Mouse (Mus musculus): ENCODE data around the gene Il4ra. TPM values are rescaled to one million over a fixed set of nuclear protein-coding genes. Genes with fewer than 3 reads are reported as not detected.

Il4ra gene
- polyA plus RNA-seq, 1 experiment from 2014 or later, result 5.5 TPM

DNA sequence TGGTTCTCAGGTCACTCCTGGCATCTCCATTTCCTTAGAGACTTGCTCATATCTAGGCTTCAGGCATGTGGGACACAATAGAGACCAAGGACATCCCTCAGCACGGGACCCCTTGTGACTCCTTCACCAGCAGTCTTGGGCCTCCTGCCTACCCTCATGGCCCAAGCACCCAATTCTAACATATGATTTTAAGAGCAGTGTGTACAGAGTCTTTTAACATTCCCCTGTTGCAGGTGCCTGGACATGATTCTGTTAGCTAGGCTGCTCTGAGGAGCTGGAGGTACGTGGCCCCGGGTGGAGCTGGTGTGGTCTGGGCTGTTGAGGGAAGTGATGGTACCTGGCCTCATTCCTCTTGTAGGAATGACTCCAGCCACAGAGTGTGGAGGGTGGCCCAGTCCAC is 11.2 kb downstream of the Il4ra start:
- 87% methylated on average over 3 of the region's 3 CpGs for WGBS
- H3K9me3 ChIP-seq, result no peaks in the 10 kb centered on the region
- no peak for ATAC-seq (ENCODE audit: low read depth)
- H3K4me3 ChIP-seq, result no peak overlapping the region
- no peaks in the 10 kb centered on the region for H3K36me3 ChIP-seq
- no peak overlapping the region for H3K4me2 ChIP-seq
- H3K27ac ChIP-seq (replicated peaks), result no peak overlapping the region
- peaks cover 15% of the 10 kb centered on the region for H3K4me1 ChIP-seq (replicated peaks)
- no peak overlapping the region for H3K9ac ChIP-seq
- H3K27me3 ChIP-seq, result no peaks in the 10 kb centered on the region

DNA sequence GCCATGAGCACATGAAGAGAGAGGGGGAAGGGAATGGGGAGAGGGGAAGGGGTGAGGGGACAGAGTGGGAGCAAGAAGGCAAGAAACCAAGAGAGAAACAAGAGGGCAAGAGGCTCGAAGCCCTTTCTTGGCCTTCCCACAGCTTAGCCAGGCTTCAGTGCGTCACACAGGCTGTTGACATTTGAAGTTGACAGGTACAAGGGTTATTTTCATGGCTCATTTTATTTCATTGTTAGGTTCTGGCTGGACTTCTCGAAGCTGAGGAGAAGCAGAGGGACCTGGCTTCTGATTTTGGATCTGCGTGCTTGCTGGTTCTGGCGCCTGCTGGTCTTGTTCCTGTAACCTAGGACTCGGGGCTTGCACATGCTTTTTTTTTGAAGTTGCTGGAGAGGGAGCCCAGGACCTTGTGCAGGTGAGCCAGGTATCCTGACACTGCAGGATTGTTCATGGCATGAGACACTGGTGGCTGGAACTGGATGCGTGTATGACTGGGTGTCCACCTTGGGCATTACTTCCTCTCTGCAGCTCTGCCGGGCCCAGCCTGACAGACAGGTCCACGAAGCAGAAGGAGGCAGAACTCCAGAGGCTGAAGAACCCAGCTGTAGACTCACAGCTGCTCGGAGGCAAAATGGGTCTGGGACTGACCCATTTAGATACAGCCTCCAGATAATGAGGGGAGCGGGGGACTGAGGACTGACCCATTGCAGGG is 12.6 kb downstream of the Il4ra start:
- Histone ChIP-seq H3K27ac (replicated peaks) (no peak overlapping the region), H3K9me3 (no peaks in the 10 kb centered on the region), H3K4me2 (no peak overlapping the region), H3K9ac (no peak overlapping the region), H3K36me3 (no peaks in the 10 kb centered on the region), H3K4me1 (replicated peaks) (peaks cover 15% of the 10 kb centered on the region), H3K27me3 (no peaks in the 10 kb centered on the region), H3K4me3 (no peak overlapping the region)
- no peak for ATAC-seq (ENCODE audit: low read depth)
- WGBS, result 82% methylated on average over 11 of the region's 11 CpGs

DNA sequence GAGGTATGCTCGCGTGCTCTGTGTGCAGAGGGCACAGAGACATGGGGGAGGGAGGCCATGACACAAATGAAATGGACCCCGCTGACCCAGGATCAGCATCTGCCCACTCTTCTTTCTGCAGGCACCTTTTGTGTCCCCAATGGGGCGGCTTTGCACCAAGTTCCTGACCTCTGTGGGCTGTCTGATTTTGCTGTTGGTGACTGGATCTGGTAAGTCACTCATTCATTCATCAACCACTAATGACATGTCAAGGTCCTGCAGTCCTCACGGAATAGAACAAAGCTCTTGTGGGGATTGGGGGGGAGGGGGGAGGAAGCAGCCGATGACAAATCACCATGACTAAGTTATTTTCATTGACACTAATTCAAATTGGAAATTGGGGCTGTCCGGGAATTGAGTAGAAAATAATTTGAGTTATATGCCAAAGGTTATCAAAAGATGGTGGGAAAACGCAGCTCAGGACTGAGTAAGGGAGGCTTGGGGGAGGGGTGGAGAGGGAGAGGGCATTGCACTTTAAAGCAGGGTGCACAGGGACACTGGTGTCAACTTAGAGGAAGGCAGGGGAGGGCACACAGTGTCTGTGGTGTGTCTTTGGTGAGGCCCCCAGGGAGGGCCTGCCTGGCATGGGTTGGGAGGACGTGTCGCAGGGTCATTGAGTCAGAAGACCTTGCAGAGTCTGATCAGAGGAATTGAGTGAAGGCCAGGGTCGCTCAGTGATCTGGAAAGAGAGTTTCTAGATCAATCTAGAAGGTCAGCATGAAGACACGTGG is 13.8 kb downstream of the Il4ra start:
- no peaks in the 10 kb centered on the region for H3K9me3 ChIP-seq
- H3K9ac ChIP-seq, result no peak overlapping the region
- ATAC-seq (ENCODE audit: low read depth), result no peak
- peaks cover 15% of the 10 kb centered on the region for H3K4me1 ChIP-seq (replicated peaks)
- H3K4me2 ChIP-seq, result no peak overlapping the region
- 56% methylated on average over 12 of the region's 12 CpGs for WGBS
- H3K27ac ChIP-seq (replicated peaks), result no peak overlapping the region
- no peaks in the 10 kb centered on the region for H3K36me3 ChIP-seq
- no peak overlapping the region for H3K4me3 ChIP-seq
- H3K27me3 ChIP-seq, result no peaks in the 10 kb centered on the region

DNA sequence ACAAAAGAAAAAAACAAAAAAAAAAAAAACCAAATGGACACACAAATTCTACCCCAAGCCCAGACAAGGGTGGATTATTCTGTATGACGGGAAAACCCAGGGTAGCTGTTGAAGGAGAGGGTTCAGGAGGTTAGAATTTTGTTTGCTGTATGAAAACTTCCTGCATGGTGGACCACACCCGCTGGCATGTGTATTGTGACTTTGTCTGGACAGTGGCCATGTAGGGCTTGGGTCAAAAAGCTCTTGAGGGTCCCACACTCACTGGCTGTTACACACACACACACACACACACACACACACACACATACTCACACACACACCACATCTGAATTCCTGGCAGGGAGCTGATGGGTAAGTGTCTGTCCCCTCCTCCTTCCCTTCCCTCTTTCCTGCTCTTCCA is 14.5 kb downstream of the Il4ra start:
- no peaks in the 10 kb centered on the region for H3K9me3 ChIP-seq
- H3K36me3 ChIP-seq, result no peaks in the 10 kb centered on the region
- H3K27ac ChIP-seq (replicated peaks), result no peak overlapping the region
- 86% methylated on average over 2 of the region's 2 CpGs for WGBS
- H3K4me3 ChIP-seq, result no peak overlapping the region
- H3K4me1 ChIP-seq (replicated peaks), result peaks cover 11% of the 10 kb centered on the region
- no peak overlapping the region for H3K9ac ChIP-seq
- H3K27me3 ChIP-seq, result no peaks in the 10 kb centered on the region
- no peak for ATAC-seq (ENCODE audit: low read depth)
- H3K4me2 ChIP-seq, result no peak overlapping the region

DNA sequence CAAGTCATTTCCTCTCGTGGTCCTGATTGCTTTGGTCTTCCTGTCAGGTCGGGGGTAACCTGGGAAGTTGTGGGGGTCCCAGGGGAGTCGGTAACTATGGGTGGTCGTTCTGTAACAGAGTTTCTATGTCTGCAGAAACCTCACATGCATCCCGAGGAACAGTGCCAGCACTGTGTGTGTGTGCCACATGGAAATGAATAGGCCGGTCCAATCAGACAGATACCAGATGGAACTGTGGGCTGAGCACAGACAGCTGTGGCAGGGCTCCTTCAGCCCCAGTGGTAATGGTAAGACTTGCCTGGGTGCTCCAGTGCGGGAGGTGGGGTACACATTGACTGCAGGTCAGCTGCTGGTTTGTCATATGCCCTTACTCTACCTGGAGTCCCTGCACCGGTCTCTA is 17.0 kb downstream of the Il4ra start:
- Histone ChIP-seq H3K36me3 (no peaks in the 10 kb centered on the region), H3K27ac (replicated peaks) (no peak overlapping the region), H3K4me3 (no peak overlapping the region), H3K9me3 (no peaks in the 10 kb centered on the region), H3K27me3 (no peaks in the 10 kb centered on the region), H3K4me1 (replicated peaks) (peaks cover 7% of the 10 kb centered on the region; the same call in 1 of the 2 replicates), H3K9ac (no peak overlapping the region), H3K4me2 (no peak overlapping the region)
- 84% methylated on average over 8 of the region's 8 CpGs for WGBS
- ATAC-seq (ENCODE audit: low read depth), result no peak

DNA sequence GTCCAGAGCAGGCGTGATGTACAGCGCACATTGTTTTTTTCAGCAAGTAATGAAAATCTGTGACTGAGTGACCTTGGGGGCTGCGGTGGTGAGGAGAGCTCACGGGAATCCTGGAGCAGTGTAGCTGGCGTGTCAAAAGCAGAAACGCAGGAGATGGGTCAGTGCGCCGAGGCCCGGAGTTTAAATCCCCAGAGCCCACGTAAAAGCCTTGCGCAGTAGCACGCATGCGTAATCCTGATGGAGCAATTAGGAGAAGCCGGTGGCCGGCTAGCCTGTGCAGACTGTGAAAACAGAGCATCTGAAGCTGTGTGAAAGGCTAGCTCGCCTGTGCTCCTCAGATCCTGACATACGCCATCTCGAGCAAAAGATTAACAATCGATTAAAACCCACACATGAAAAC is 20.0 kb downstream of the Il4ra start:
- peaks cover 5% of the 10 kb centered on the region for H3K4me1 ChIP-seq (replicated peaks)
- no peak overlapping the region for H3K4me3 ChIP-seq
- ATAC-seq (ENCODE audit: low read depth), result 0 out of 2 replicates have a peak, but pooled peaks have one; percentile 20
- no peaks in the 10 kb centered on the region for H3K36me3 ChIP-seq
- WGBS, result 48% methylated on average over 19 of the region's 19 CpGs
- no peaks in the 10 kb centered on the region for H3K27me3 ChIP-seq
- H3K27ac ChIP-seq (replicated peaks), result peak overlapping the region; percentile 25
- H3K9ac ChIP-seq, result peak overlapping the region; percentile 45
- H3K9me3 ChIP-seq, result no peaks in the 10 kb centered on the region
- H3K4me2 ChIP-seq, result peak overlapping the region; percentile 25; the same call in 1 of the 2 replicates

DNA sequence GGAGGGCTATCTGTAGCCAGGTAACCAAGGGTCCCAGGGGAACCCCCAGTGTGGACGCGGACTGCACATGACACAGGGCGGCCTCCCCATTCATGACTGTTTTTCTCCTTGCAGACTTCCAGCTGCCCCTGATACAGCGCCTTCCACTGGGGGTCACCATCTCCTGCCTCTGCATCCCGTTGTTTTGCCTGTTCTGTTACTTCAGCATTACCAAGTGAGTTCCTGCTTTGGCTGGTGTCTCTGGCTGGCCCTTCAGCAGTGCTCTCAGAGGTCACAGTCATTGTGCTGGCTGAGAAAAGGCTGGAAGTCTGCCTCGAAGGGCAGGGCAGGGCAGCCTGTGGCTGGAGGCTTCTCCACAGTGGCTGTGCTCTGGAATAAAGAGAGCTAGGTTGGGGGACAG is 20.8 kb downstream of the Il4ra start:
- H3K27ac ChIP-seq (replicated peaks), result peak overlapping the region; percentile 25; the same call in 1 of the 2 replicates
- 76% methylated on average over 6 of the region's 6 CpGs for WGBS

DNA sequence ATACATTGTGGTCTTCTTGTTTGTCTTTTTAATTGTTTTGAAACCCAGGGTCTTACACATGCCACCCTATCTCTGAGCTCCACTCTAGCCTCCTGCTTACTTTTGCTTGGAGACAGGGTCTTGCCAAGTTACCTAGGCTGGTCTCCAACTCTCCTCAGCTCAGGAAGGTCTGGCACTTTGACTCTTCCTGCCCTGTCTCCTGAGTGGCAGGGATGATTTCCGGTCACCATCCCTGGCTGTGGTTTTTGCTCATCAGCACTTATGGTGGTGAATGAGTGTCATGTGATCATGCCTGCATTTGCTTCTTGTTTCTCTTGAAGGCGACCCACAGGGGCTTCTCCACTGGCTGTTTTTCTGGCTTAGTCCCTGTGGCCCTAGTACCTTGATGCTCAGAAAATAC is 21.9 kb downstream of the Il4ra start:
- no peaks in the 10 kb centered on the region for H3K9me3 ChIP-seq
- no peak overlapping the region for H3K27ac ChIP-seq (replicated peaks)
- no peak for ATAC-seq (ENCODE audit: low read depth)
- WGBS, result 83% methylated on average over 2 of the region's 2 CpGs
- H3K4me3 ChIP-seq, result no peak overlapping the region
- no peak overlapping the region for H3K4me2 ChIP-seq
- no peaks in the 10 kb centered on the region for H3K27me3 ChIP-seq
- peaks cover 13% of the 10 kb centered on the region for H3K4me1 ChIP-seq (replicated peaks)
- H3K36me3 ChIP-seq, result no peaks in the 10 kb centered on the region
- H3K9ac ChIP-seq, result no peak overlapping the region

More for the DNA sequence above, 20.8 kb downstream of the Il4ra start:
- Histone ChIP-seq H3K9me3 (no peaks in the 10 kb centered on the region), H3K4me3 (no peak overlapping the region), H3K27me3 (no peaks in the 10 kb centered on the region), H3K4me2 (no peak overlapping the region), H3K9ac (no peak overlapping the region), H3K4me1 (replicated peaks) (peaks cover 13% of the 10 kb centered on the region), H3K36me3 (no peaks in the 10 kb centered on the region)
- no peak for ATAC-seq (ENCODE audit: low read depth)

DNA sequence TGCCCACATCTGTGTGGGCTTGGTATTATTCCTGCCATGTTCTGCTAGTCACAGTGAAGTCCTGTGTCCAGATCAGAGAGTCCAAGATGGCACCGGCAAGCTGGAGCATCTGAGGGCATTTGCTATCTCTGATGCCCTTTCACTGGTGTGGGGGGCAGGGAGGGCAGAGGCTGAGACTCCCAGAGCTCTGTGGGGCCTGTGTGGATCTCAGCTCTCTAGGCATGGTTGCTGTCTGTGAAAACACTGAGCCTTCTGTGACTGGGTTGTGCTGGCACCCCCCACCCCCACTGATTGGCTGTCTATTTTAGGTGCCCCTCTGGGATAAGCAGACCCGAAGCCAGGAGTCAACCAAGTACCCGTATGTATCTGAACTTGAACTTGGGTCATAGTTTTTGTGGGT is 22.9 kb downstream of the Il4ra start:
- Histone ChIP-seq H3K4me1 (replicated peaks) (peaks cover 13% of the 10 kb centered on the region), H3K4me3 (no peak overlapping the region), H3K9ac (no peak overlapping the region), H3K9me3 (no peaks in the 10 kb centered on the region), H3K36me3 (no peaks in the 10 kb centered on the region), H3K27me3 (no peaks in the 10 kb centered on the region), H3K4me2 (no peak overlapping the region), H3K27ac (replicated peaks) (no peak overlapping the region)
- ATAC-seq (ENCODE audit: low read depth), result no peak
- WGBS, result 85% methylated on average over 3 of the region's 3 CpGs

DNA sequence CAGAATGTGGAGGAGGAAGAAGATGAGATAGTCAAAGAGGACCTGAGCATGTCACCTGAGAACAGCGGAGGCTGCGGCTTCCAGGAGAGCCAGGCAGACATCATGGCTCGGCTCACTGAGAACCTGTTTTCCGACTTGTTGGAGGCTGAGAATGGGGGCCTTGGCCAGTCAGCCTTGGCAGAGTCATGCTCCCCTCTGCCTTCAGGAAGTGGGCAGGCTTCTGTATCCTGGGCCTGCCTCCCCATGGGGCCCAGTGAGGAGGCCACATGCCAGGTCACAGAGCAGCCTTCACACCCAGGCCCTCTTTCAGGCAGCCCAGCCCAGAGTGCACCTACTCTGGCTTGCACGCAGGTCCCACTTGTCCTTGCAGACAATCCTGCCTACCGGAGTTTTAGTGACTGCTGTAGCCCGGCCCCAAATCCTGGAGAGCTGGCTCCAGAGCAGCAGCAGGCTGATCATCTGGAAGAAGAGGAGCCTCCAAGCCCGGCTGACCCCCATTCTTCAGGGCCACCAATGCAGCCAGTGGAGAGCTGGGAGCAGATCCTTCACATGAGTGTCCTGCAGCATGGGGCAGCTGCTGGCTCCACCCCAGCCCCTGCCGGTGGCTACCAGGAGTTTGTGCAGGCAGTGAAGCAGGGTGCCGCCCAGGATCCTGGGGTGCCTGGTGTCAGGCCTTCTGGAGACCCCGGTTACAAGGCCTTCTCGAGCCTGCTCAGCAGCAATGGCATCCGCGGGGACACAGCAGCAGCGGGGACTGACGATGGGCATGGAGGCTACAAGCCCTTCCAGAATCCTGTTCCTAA is 24.0 kb downstream of the Il4ra start:
- Histone ChIP-seq H3K9ac (no peak overlapping the region), H3K4me2 (no peak overlapping the region)
- 88% methylated on average over 16 of the region's 16 CpGs for whole genome bisulfite sequencing

DNA sequence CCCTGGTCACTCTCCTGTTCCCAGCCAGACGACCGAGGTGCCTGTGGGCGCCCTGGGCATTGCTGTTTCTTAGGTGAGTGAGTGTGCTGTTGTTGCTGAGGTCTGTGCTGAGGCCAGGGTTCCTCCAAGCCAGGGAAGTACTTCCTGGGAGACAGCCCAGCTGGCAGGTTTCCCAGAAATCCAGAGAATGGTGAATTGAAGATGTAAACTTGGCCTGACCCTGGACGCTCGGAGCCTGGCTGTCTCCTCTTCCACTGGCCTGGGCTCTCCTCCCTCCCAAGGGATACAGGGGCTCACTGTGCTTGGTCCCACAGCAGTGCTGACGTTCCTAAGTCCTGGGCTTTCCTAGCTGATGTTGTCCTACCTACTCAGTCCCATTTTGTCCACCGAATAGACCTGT is 25.1 kb downstream of the Il4ra start:
- ATAC-seq (ENCODE audit: low read depth), result peak; percentile 37; the same call in 1 of the 2 replicates
- H3K9me3 ChIP-seq, result no peaks in the 10 kb centered on the region
- H3K9ac ChIP-seq, result 0 out of 2 replicates have a peak overlapping the region, but pooled peaks have one; percentile 46
- H3K4me2 ChIP-seq, result no peak overlapping the region
- 69% methylated on average over 7 of the region's 7 CpGs for WGBS
- no peak overlapping the region for H3K4me3 ChIP-seq
- H3K36me3 ChIP-seq, result no peaks in the 10 kb centered on the region
- H3K27ac ChIP-seq (replicated peaks), result no peak overlapping the region
- H3K4me1 ChIP-seq (replicated peaks), result peaks cover 20% of the 10 kb centered on the region
- H3K27me3 ChIP-seq, result no peaks in the 10 kb centered on the region

More for the DNA sequence above, 24.0 kb downstream of the Il4ra start:
- Histone ChIP-seq H3K36me3 (no peaks in the 10 kb centered on the region), H3K9me3 (no peaks in the 10 kb centered on the region), H3K27ac (replicated peaks) (no peak overlapping the region), H3K4me1 (replicated peaks) (peaks cover 16% of the 10 kb centered on the region), H3K27me3 (no peaks in the 10 kb centered on the region), H3K4me3 (no peak overlapping the region)
- ATAC-seq (ENCODE audit: low read depth), result no peak
